In the genomic region with DNA sequence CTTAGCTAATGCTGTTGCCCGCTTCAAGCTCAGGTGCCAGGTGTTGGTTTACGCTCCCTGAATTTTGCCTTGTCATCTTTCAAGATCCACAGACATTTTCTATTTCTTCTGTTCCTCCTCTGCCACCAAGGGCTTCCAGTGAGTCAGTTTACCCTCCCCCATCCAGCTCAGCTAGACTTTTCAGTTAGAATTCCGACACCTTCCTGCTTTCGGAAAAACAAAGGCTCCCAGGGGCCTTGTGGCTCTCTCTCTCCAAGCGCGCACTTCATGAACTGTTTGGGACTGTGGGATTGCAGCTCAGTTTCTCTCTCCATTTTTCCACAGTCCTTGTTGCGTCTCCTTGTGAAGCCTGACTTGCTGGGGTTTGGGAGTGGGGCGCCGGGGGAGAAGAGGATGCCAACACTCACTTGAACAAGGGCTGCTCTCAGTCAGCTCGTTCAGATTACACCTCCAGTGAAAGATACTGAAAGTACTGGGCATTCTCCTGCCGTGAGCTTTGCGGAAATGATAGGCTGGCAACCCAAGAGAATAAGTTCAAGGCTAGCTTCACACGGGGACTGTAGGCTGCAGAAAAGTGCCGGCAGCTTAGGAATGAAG, we compare ENCODE assay signal across 10 mouse cellular contexts.
DNase-seq lines count a peak whose midpoint lies in the region; ATAC-seq lines count a peak whose summit lies in the region.
"Had no signal": no experiment of that assay in that cellular context is flagged by ENCODE, and none has a peak within 500 bp of the region (broad histone marks: within the 10 kb centered on the region; RNA-seq: fewer than 3 reads in every experiment).

No protein-coding gene starts in this region.

- peaks cover 9 to 15% of the 10 kb centered on the region in 2 experiments for H3K4me1 ChIP-seq in heart, embryonic 14.5 days (ENCODE audit: control insufficient read depth in 2 of 2, insufficient read depth in 2 of 2, low read length in 2 of 2)
- 0 out of 2 replicates have a peak, but pooled peaks cover 2% of the 10 kb centered on the region for H3K4me1 ChIP-seq in hindbrain, embryonic 12.5 days

- peak overlapping the region; percentile 57 for H3K9ac ChIP-seq in heart, embryonic 14.5 days (ENCODE audit: low read length)
- no peak overlapping the region for H3K9ac ChIP-seq in hindbrain, embryonic 12.5 days

- DNase-seq in heart, postnatal 14 days: no peak
- DNase-seq in ZHBTc4 (ENCODE audit: low read depth, low spot score): peak; percentile 39
- DNase-seq in thymus, postnatal 4 days: no peak
- no peak for DNase-seq in spleen, postnatal 36 days (ENCODE audit: low spot score in 2 of 2)

- H3K9me3 ChIP-seq in heart, embryonic 14.5 days (ENCODE audit: control insufficient read depth, low read length): peaks cover 4% of the 10 kb centered on the region; the same call in 1 of the 2 replicates
- H3K9me3 ChIP-seq in hindbrain, embryonic 12.5 days (replicated peaks): no peaks in the 10 kb centered on the region

- intact Hi-C loops in heart, postnatal 14 days (cut with DNase I): no loop called here

- peak overlapping the region; percentile 67 for H3K4me2 ChIP-seq in heart, embryonic 14.5 days (ENCODE audit: low read length)
- peak overlapping the region; percentile 16 for H3K4me2 ChIP-seq in hindbrain, embryonic 12.5 days (replicated peaks)

- H3K4me3 ChIP-seq in heart, embryonic 14.5 days (ENCODE audit: control insufficient read depth in 1 of 2, insufficient read depth in 1 of 2, low read depth in 1 of 2, low read length in 2 of 2): peak overlapping the region; percentile 2 to 34
- H3K4me3 ChIP-seq in hindbrain, embryonic 12.5 days: no peak overlapping the region
- H3K4me3 ChIP-seq: layer of hippocampus, adult 2 months had no signal

- H3K36me3 ChIP-seq in heart, embryonic 14.5 days (ENCODE audit: control insufficient read depth, insufficient read depth, low read length): no peaks in the 10 kb centered on the region
- H3K36me3 ChIP-seq in hindbrain, embryonic 12.5 days: no peaks in the 10 kb centered on the region

- ATAC-seq in heart, embryonic 14.5 days (ENCODE audit: insufficient number of reproducible peaks, insufficient read depth, low FRiP score, low read depth): 0 out of 2 replicates have a peak, but pooled peaks have one; percentile 32
- no peak for ATAC-seq in hindbrain, embryonic 12.5 days (ENCODE audit: low FRiP score)
- ATAC-seq in megakaryocyte progenitor cell, adult 5-6 weeks (replicated peaks; ENCODE audit: poor library complexity): peak; percentile 18; the same call in 1 of the 2 replicates
- ATAC-seq in cerebellum, adult (ENCODE audit: insufficient number of reproducible peaks, low FRiP score, low TSS enrichment): no peak

- 0 out of 2 replicates have a peak, but pooled peaks cover 3% of the 10 kb centered on the region for H3K27me3 ChIP-seq in heart, embryonic 14.5 days (ENCODE audit: control insufficient read depth, insufficient read depth, low read length)
- H3K27me3 ChIP-seq in hindbrain, embryonic 12.5 days: 0 out of 2 replicates have a peak, but pooled peaks cover 4% of the 10 kb centered on the region
- H3K27me3 ChIP-seq: CH12.LX had no signal

- peak overlapping the region; percentile 29 to 55 for H3K27ac ChIP-seq in heart, embryonic 14.5 days (replicated peaks in 1 of 2; ENCODE audit: control insufficient read depth in 1 of 2, insufficient read depth in 1 of 2, low read depth in 2 of 2, low read length in 2 of 2)
- H3K27ac ChIP-seq in hindbrain, embryonic 12.5 days: no peak overlapping the region
- H3K27ac ChIP-seq: layer of hippocampus, adult 2 months had no signal

- WGBS in heart, embryonic 14.5 days: 12% methylated on average over 14 of the region's 14 CpGs
- WGBS in hindbrain, embryonic 12.5 days: 27% methylated on average over 14 of the region's 14 CpGs

Comparison
In these comparisons a context has a peak if more than half of its experiments do, and no peak if none do; other contexts are left out.
1. ATAC-seq: peak in heart, embryonic 14.5 days (single experiment) and megakaryocyte progenitor cell, adult 5-6 weeks (single experiment); none in hindbrain, embryonic 12.5 days (single experiment) and cerebellum, adult (single experiment).